Mouse (Mus musculus) CH12.LX (cell line): ENCODE measurements around the gene Sap25. TPM values are rescaled to one million over a fixed set of nuclear protein-coding genes. Genes with fewer than 3 reads are reported as not detected.

Source experiments
- DNase-seq: peaks from one replicate; pipeline ENCODE4 v3.0.0-alpha.2; 2013; ENCODE audit errors: extremely low read depth
- H3K27ac ChIP-seq: 2 replicates; pipeline ENCODE4 v1.5.1; 2012; ENCODE audit warnings: low read depth, mild to moderate bottlenecking, control low read depth, moderate library complexity; ENCODE audit not compliant: insufficient read depth
- H3K27me3 ChIP-seq: replicated peaks from 2 replicates; pipeline ENCODE3; 2012; ENCODE audit warnings: inconsistent platforms
- H3K36me3 ChIP-seq, 2 experiments: replicated peaks in 1 of 2; 2 replicates each; pipeline versions ENCODE3 to v1.6.1; 2012; ENCODE audit warnings: inconsistent platforms in 1 of 2, low read length in 1 of 2, mild to moderate bottlenecking in 1 of 2, mixed read lengths in 1 of 2, moderate library complexity in 1 of 2; ENCODE audit not compliant: control insufficient read depth in 1 of 2, insufficient read depth in 1 of 2
- H3K4me1 ChIP-seq, 2 experiments: 2 replicates each; pipeline ENCODE4 v1.6.1; 2012; ENCODE audit warnings: inconsistent platforms in 1 of 2, moderate library complexity in 1 of 2; ENCODE audit not compliant: insufficient read depth in 2 of 2, control insufficient read depth in 1 of 2
- H3K4me2 ChIP-seq: 2 replicates; pipeline ENCODE4 v1.6.1; 2012; ENCODE audit warnings: low read depth, mild to moderate bottlenecking, control low read depth; ENCODE audit not compliant: poor library complexity, insufficient read depth, severe bottlenecking
- H3K4me3 ChIP-seq, 3 experiments: fragments of 150-350 bp in 1 of 3; sonication (generic) in 1 of 3; replicated peaks in 1 of 3; 2 replicates each; pipeline versions ENCODE3 to v1.5.1; 2011 to 2012; ENCODE audit warnings: low read depth in 2 of 3, low read length in 2 of 3, mild to moderate bottlenecking in 2 of 3, moderate library complexity in 2 of 3, control low read depth in 1 of 3, improper control_type of control experiment in 1 of 3, inconsistent platforms in 1 of 3, mixed read lengths in 1 of 3; ENCODE audit not compliant: poor library complexity in 1 of 3
- H3K79me2 ChIP-seq: replicated peaks from 2 replicates; pipeline ENCODE4 v1.6.1; 2012; ENCODE audit warnings: mild to moderate bottlenecking, moderate library complexity; ENCODE audit not compliant: control insufficient read depth, poor library complexity, insufficient read depth, severe bottlenecking; ENCODE audit errors: extremely low read depth
- H3K9ac ChIP-seq: 2 replicates; pipeline ENCODE4 v1.6.1; 2012; ENCODE audit warnings: low read depth, mild to moderate bottlenecking, control low read depth, moderate library complexity; ENCODE audit not compliant: insufficient read depth
- H3K9me3 ChIP-seq: replicated peaks from 2 replicates; pipeline ENCODE3; 2012; ENCODE audit warnings: low read length, inconsistent platforms, mixed read lengths
- E2F4 ChIP-seq: IDR thresholded peaks from 2 replicates; pipeline ENCODE4 v1.6.1; 2011; ENCODE audit warnings: low read depth, low read length, improper control_type of control experiment; ENCODE audit not compliant: insufficient replicate concordance
- EP300 ChIP-seq: IDR thresholded peaks from 2 replicates; pipeline ENCODE4 v1.6.1; 2011; ENCODE audit warnings: low read length, improper control_type of control experiment
- ETS1 ChIP-seq: conservative IDR thresholded peaks from 2 replicates; pipeline ENCODE4 v1.6.1; 2012; ENCODE audit warnings: low read depth, mild to moderate bottlenecking, inconsistent platforms, low read length, improper control_type of control experiment, moderate library complexity
- HCFC1 ChIP-seq: IDR thresholded peaks from 2 replicates; pipeline ENCODE4 v1.6.1; 2012; ENCODE audit warnings: low read depth, mild to moderate bottlenecking, inconsistent platforms, low read length, improper control_type of control experiment
- IRF4 ChIP-seq: IDR thresholded peaks from 2 replicates; pipeline ENCODE4 v1.6.1; 2014; ENCODE audit warnings: low read depth, mild to moderate bottlenecking, inconsistent platforms, low read length, improper control_type of control experiment
- KAT2A ChIP-seq: IDR thresholded peaks from 2 replicates; pipeline ENCODE4 v1.6.1; 2012; ENCODE audit warnings: low read length, improper control_type of control experiment, inconsistent platforms; ENCODE audit not compliant: insufficient replicate concordance
- MXI1 ChIP-seq: IDR thresholded peaks from 2 replicates; pipeline ENCODE4 v1.6.1; 2011; ENCODE audit warnings: mild to moderate bottlenecking, low read depth, low read length, improper control_type of control experiment
- NELFE ChIP-seq: IDR thresholded peaks from 2 replicates; pipeline ENCODE4 v1.6.1; 2011; ENCODE audit warnings: low read depth, low read length, improper control_type of control experiment
- POLR2A ChIP-seq: IDR thresholded peaks from 2 replicates; pipeline ENCODE4 v1.6.1; 2011; ENCODE audit warnings: low read depth, mild to moderate bottlenecking, improper control_type of control experiment, low read length
- RCOR1 ChIP-seq: conservative IDR thresholded peaks from 2 replicates; pipeline ENCODE4 v1.6.1; 2012; ENCODE audit warnings: low read depth, mild to moderate bottlenecking, inconsistent platforms, low read length, improper control_type of control experiment
- SMC3 ChIP-seq: IDR thresholded peaks from 2 replicates; pipeline ENCODE4 v1.6.1; 2011; ENCODE audit warnings: low read depth, low read length, improper control_type of control experiment
- TBP ChIP-seq: conservative IDR thresholded peaks from 2 replicates; pipeline ENCODE4 v1.6.1; 2011; ENCODE audit warnings: low read depth, low read length, improper control_type of control experiment
- USF2 ChIP-seq: conservative IDR thresholded peaks from 2 replicates; pipeline ENCODE4 v1.6.1; 2011; ENCODE audit warnings: low read depth, low read length, improper control_type of control experiment
- ZC3H11A ChIP-seq: IDR thresholded peaks from 2 replicates; pipeline ENCODE4 v1.6.1; 2012; ENCODE audit warnings: low read depth, mild to moderate bottlenecking, inconsistent platforms, low read length, improper control_type of control experiment
- ZKSCAN1 ChIP-seq: IDR thresholded peaks from 2 replicates; pipeline ENCODE4 v1.6.1; 2012; ENCODE audit warnings: low read depth, inconsistent platforms, low read length, improper control_type of control experiment, borderline replicate concordance
- ZNF384 ChIP-seq: IDR thresholded peaks from 2 replicates; pipeline ENCODE4 v1.6.1; 2012; ENCODE audit warnings: low read depth, low read length, improper control_type of control experiment, inconsistent platforms
- dilution Hi-C: fragments of 300-500 bp; cut with MboI; formaldehyde crosslinking; loops from 2 replicates; pipeline ENCODE4 v1.14.3; 2020; ENCODE audit warnings: low sequenced_read_pairs; ENCODE audit not compliant: extremely low pct_unique_long_range_greater_than_20kb, extremely low pct_ligation_motif_present
- in situ Hi-C: fragments of 300-500 bp; cut with MboI; formaldehyde crosslinking; loops from 3 replicates; pipeline ENCODE4 v1.14.3; 2019; ENCODE audit warnings: low sequenced_read_pairs, low pct_ligation_motif_present, low pct_unique_long_range_greater_than_20kb, mixed read lengths
- polyA plus RNA-seq: library from polyadenylated mRNA; unstranded; fragments of >175 nt; gene quantifications from 2 replicates; pipeline ENCODE4 v1.2.1, GENCODE M21; 2012; ENCODE audit warnings: low read depth; ENCODE audit not compliant: insufficient read length
- total RNA-seq, 2 experiments: library from RNA; depleted of rRNA; stranded (reverse); fragments of 300-350 nt in 1 of 2; fragments of >200 nt in 1 of 2; gene quantifications; 2 replicates each; pipeline ENCODE4 v1.2.3; 2012 to 2014

Sap25 gene
- total and polyA plus RNA-seq, 3 experiments: 2.1 to 16.6 (median 2.4) TPM

GRCm38 (mm10) chr5:137678736-137679135 is 37.6 kb downstream of the Sap25 start:
- no peak overlapping the region for H3K9ac ChIP-seq
- H3K4me3 ChIP-seq: no peak overlapping the region
- DNase-seq: no peak
- peaks cover 0 to 22% of the 10 kb centered on the region in 2 experiments; a peak in 2 of 4 replicates for H3K4me1 ChIP-seq
- no peak for TF ChIP-seq POLR2A
- TF ChIP-seq TBP: no peak
- no peak for TF ChIP-seq HCFC1
- TF ChIP-seq SMC3: no peak
- no peak for TF ChIP-seq KAT2A
- TF ChIP-seq MXI1: no peak
- TF ChIP-seq ETS1: no peak
- no peak for TF ChIP-seq IRF4
- TF ChIP-seq, all 38 proteins: peak for 0
- Histone ChIP-seq H3K36me3 (peaks cover 0 to 61% of the 10 kb centered on the region in 2 experiments), H3K27ac (no peak overlapping the region), H3K27me3 (no peaks in the 10 kb centered on the region), H3K79me2 (peaks cover 4% of the 10 kb centered on the region; the same call in 1 of the 2 replicates), H3K4me2 (no peak overlapping the region), H3K9me3 (no peaks in the 10 kb centered on the region)
- dilution Hi-C loops (no loop called here), in situ Hi-C loops (no loop called here)

GRCm38 (mm10) chr5:137679726-137680125 is 38.6 kb downstream of the Sap25 start:
- dilution Hi-C loops: no loop called here
- in situ Hi-C loops: no loop called here
- Histone ChIP-seq H3K4me3 (no peak overlapping the region), H3K36me3 (peaks cover 0 to 56% of the 10 kb centered on the region in 2 experiments), H3K27ac (no peak overlapping the region), H3K4me1 (peaks cover 0 to 22% of the 10 kb centered on the region in 2 experiments; a peak in 2 of 4 replicates), H3K9ac (no peak overlapping the region), H3K4me2 (no peak overlapping the region), H3K79me2 (peaks cover 4% of the 10 kb centered on the region; the same call in 1 of the 2 replicates), H3K9me3 (no peaks in the 10 kb centered on the region), H3K27me3 (no peaks in the 10 kb centered on the region)
- no peak for DNase-seq
- no peak for TF ChIP-seq ZC3H11A
- TF ChIP-seq E2F4: no peak
- TF ChIP-seq RCOR1: no peak
- TF ChIP-seq NELFE: no peak
- no peak for TF ChIP-seq ZKSCAN1
- no peak for TF ChIP-seq ZNF384
- TF ChIP-seq EP300: no peak
- TF ChIP-seq USF2: no peak
- no peak for TF ChIP-seq MXI1
- TF ChIP-seq, all 38 proteins: peak for 0
